Mouse (Mus musculus) neural tube, embryonic 12.5 days (tissue): Measurements from ENCODE around the gene Fam126b. TPM values are rescaled to one million over a fixed set of nuclear protein-coding genes. Genes with fewer than 3 reads are reported as not detected.
"Not testable (repeated sequence)": the region's sequence is repeated elsewhere in the genome, so short reads cannot be mapped to it uniquely, and the experiment has no call there.

Experiments
- ATAC-seq: fragments of 200-750 bp; cut with Nextera tagmentation; 2 replicates; pipeline ENCODE4 v1.8.0; 2017; ENCODE audit warnings: low read depth, mild to moderate bottlenecking, moderate TSS enrichment, moderate library complexity; ENCODE audit not compliant: low FRiP score
- H3K27ac ChIP-seq: fragments of 300-500 bp; sonication (generic); 2 replicates; pipeline ENCODE4 v1.5.1; 2016
- H3K27me3 ChIP-seq: fragments of 300-500 bp; sonication (generic); replicated peaks from 2 replicates; pipeline ENCODE4 v1.6.1; 2016; ENCODE audit warnings: mild to moderate bottlenecking
- H3K36me3 ChIP-seq: fragments of 300-500 bp; sonication (generic); 2 replicates; pipeline ENCODE4 v1.6.1; 2016; ENCODE audit warnings: mild to moderate bottlenecking
- H3K4me1 ChIP-seq: fragments of 300-500 bp; sonication (generic); 2 replicates; pipeline ENCODE4 v1.6.1; 2016
- H3K4me2 ChIP-seq: fragments of 300-500 bp; sonication (generic); replicated peaks from 2 replicates; pipeline ENCODE4 v1.6.1; 2016; ENCODE audit warnings: mild to moderate bottlenecking
- H3K4me3 ChIP-seq: fragments of 300-500 bp; sonication (generic); 2 replicates; pipeline ENCODE4 v1.5.1; 2016
- H3K9ac ChIP-seq: fragments of 300-500 bp; sonication (generic); 2 replicates; pipeline ENCODE4 v1.6.1; 2016; ENCODE audit warnings: mild to moderate bottlenecking
- H3K9me3 ChIP-seq: fragments of 300-500 bp; sonication (generic); 2 replicates; pipeline ENCODE4 v1.6.1; 2016; ENCODE audit warnings: mild to moderate bottlenecking
- WGBS: fragments of 180-500 bp; shearing (Covaris S2); methylation state at CpG from one replicate; pipeline ENCODE4 v1.1.7; 2016; 5-methylcytosine and 5-hydroxymethylcytosine counted together
- polyA plus RNA-seq: library from polyadenylated mRNA; unstranded; fragments of >200 nt; fragmentation: Nextera tagmentation; extraction: Ambion mirVana; gene quantifications from 2 replicates; pipeline ENCODE4 v1.2.1, GENCODE M21; 2016

Gene Fam126b
- 8.5 and 9.4 TPM in 2 replicates for polyA plus RNA-seq

DNA sequence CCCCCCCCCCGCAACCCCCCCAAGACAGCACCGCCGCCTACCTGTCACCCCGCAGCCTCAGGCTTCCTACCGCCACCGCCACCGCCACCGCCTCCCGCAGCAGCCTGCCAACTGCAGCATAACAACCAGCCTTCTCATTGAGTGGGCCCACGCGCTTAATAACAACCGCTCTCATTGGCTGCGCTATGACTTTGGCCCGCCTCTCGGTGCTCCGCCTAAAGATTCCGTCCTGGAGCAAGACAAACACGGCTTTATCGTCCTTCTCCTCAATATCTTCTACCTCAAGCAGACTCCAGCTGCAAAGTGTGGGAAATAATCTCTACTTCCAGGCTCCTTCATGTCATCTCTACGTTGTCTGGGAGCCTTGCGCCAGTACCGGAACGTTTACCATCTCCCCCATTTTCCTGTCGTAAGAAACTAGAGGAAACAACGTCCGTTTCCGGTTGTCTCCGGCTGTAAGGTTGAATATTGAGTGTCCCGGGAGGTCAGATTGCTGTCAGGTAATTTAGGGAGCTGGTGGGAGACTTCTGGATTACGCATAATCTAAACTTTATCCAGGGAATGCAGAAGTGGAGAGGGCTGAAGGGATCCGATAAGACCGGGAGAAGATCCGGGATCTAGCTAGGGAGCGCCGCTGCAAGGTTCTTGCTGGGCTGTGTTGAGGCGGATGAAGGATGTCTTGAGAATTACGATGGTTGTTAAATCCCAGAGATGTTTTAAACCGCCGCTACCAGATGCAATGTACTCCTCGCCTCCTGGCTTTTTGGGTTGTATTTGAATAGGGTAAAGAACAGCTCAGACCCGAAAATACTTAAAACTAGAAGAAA lies at the start of gene Fam126b, which contains the start of gene Ndufb3:
TSS of gene Fam126b (minus strand) at position 153 of the 827 bp plus-strand sequence.
TSS of gene Ndufb3 (plus strand) at position 214 of the 827 bp plus-strand sequence.
- Histone ChIP-seq H3K4me2 (peak within 1 kb of the TSS; percentile 92), H3K4me1 (peaks cover 8% of the 10 kb centered on the region), H3K27ac (0 out of 2 replicates have a peak within 1 kb of the TSS, but pooled peaks have one; percentile 20), H3K4me3 (peak within 1 kb of the TSS; percentile 85), H3K9ac (peak within 1 kb of the TSS; percentile 88), H3K36me3 (peaks cover 5% of the 10 kb centered on the region), H3K27me3 (no peaks in the 10 kb centered on the region), H3K9me3 (no peaks in the 10 kb centered on the region)
- 1% methylated on average over 41 of the region's 41 CpGs for WGBS
- peak; percentile 100 for ATAC-seq

DNA sequence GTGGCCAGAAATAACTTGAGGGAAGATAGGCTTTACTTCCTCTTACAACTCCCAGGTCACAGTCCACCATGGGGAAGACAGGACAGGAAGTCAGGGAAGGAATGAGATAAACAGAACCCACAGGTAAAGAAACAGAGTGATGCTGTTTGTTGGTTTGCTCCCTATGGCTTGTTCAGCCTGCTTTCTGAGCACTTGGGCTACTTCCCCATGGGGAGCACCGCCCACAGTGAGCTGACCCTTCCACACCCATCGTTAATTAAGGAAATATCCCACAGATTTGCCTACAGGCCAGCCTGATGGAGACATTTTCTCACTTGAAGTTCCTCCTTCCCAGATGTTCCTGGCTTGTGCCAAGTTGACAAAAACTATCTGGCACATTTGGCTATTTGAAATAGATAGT lies 42.7 kb upstream of the Fam126b start:
- 87% methylated on average over 2 of the region's 2 CpGs for WGBS
- H3K36me3 ChIP-seq, H3K9ac ChIP-seq, H3K4me1 ChIP-seq, H3K4me3 ChIP-seq, H3K4me2 ChIP-seq, ATAC-seq, H3K27ac ChIP-seq, H3K27me3 ChIP-seq, H3K9me3 ChIP-seq: not testable (repeated sequence)

DNA sequence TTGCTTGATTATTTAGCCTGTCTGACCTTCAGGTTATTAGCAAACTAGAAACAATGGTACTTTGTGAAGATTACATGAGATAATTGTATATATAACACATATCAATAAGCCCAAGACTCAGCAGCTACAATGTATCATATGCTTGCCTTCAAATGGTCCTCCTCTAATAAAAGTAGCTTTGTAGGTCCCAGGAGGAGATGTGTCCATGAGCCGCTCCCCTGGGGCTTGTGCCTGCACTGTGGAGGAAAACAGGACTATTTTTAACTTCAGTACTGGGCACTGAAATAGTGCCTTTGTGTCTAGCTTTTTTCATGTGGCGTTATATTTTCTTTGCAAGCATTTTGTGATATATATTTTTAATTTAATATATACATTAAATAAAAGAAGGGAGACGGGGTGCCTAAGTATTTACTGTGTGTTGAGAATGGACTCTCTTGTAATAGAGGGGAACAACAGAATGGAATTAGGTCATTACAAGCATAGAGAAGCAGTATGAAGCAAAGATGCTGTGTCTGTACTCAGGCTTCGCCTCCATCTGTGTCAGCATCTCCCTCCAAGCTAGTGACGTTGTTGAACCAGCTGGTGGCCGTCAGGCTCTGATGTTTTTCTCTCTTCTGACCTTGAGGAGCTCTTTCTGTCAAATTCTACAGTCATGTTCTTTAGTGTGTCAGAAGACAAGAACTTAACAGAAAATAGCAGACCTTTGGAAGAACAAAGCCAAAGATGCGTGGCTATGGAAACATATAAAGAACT lies 36.0 kb upstream of the Fam126b start:
- Histone ChIP-seq H3K4me2 (no peak overlapping the region), H3K9ac (no peak overlapping the region), H3K36me3 (no peaks in the 10 kb centered on the region), H3K9me3 (no peaks in the 10 kb centered on the region), H3K27ac (no peak overlapping the region), H3K4me3 (no peak overlapping the region), H3K27me3 (no peaks in the 10 kb centered on the region), H3K4me1 (no peaks in the 10 kb centered on the region)
- no peak for ATAC-seq
- 75% methylated on average over 7 of the region's 7 CpGs for WGBS

DNA sequence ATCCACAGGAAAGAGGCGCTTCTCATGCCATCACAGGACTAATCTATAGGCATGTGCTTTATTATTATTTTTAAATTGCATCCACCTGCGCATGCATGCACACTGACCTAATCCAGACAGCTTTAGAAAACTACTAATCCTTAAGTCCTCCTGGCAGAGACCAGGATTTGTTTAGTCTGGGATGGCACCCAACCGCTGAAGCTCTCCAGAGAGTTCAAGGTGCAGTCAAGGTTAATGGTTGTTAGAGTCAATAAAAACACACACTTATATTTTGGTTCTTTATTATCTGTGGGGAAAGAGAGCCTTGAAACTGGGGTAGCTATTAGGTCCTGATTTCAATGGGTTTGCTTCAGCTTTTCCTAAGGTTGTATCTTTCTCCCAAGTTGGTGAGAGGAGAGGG lies 35.1 kb upstream of the Fam126b start:
- no peaks in the 10 kb centered on the region for H3K4me1 ChIP-seq
- WGBS = 94% methylated on average over 3 of the region's 3 CpGs
- no peaks in the 10 kb centered on the region for H3K27me3 ChIP-seq
- H3K4me3 ChIP-seq = no peak overlapping the region
- H3K4me2 ChIP-seq = no peak overlapping the region
- no peaks in the 10 kb centered on the region for H3K36me3 ChIP-seq
- H3K9ac ChIP-seq = no peak overlapping the region
- no peak overlapping the region for H3K27ac ChIP-seq
- H3K9me3 ChIP-seq = no peaks in the 10 kb centered on the region
- no peak for ATAC-seq

DNA sequence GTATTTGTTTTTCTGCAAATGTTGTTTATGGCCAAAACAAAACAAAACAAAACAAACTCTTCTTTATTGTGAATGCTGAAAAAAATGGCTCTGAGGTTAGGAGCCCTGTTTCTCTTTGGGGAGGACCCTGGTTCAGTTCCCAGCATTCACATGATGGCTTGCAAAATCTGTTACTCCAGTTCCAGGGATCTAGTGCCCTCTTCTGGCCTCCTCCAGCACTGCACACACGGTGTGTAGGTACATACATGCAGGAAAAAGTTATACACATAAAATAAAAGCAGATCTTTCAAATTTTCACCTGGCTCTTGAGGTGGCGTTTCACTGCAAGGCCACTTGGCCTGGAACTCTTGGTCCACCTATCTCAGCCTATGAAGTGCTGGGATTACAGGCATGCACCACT lies 32.6 kb upstream of the Fam126b start:
- no peak overlapping the region for H3K4me2 ChIP-seq
- no peak for ATAC-seq
- 88% methylated on average over 2 of the region's 2 CpGs for WGBS

DNA sequence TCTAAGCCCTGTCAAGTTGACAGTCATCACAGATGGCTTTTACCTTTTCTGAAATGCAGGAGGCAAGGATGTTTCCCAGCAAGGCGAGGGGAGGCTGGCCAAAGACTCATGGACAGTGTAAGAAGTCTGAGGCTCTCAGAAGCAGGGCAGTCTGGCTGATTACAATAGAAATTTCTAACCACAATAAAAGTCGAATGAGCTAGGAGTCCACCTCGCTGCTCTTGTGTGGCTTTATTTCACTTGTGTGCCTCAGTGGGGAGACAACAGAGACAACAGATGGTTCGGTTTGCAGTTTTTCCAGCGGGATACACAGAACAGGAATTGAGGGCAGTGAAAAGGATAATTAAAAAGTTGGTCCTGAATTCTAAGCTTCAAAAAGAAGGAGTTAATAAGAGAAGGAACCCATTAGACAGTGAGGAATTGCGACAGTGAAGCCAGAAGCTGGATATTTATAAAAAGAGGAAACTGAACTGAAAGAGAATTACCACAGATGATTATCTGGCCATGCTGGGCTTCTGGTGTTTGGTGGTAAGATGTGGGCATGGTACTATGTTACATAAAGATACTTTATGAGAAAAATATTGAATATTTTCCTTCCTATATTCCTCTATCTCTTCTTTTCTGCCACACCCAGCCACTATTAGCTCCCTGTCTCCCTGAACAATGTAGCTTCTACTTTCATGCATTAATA lies 32.0 kb upstream of the Fam126b start:
- WGBS = 72% methylated on average over 6 of the region's 6 CpGs
- Histone ChIP-seq H3K27me3 (no peaks in the 10 kb centered on the region), H3K27ac (no peak overlapping the region), H3K4me3 (no peak overlapping the region), H3K4me1 (no peaks in the 10 kb centered on the region), H3K9ac (no peak overlapping the region), H3K4me2 (no peak overlapping the region), H3K36me3 (no peaks in the 10 kb centered on the region), H3K9me3 (no peaks in the 10 kb centered on the region)
- ATAC-seq = no peak

More for the DNA sequence above, 32.6 kb upstream of the Fam126b start:
- no peaks in the 10 kb centered on the region for H3K36me3 ChIP-seq
- H3K4me3 ChIP-seq = no peak overlapping the region
- H3K9me3 ChIP-seq = no peaks in the 10 kb centered on the region
- H3K27ac ChIP-seq = no peak overlapping the region
- no peak overlapping the region for H3K9ac ChIP-seq
- no peaks in the 10 kb centered on the region for H3K27me3 ChIP-seq
- H3K4me1 ChIP-seq = no peaks in the 10 kb centered on the region

DNA sequence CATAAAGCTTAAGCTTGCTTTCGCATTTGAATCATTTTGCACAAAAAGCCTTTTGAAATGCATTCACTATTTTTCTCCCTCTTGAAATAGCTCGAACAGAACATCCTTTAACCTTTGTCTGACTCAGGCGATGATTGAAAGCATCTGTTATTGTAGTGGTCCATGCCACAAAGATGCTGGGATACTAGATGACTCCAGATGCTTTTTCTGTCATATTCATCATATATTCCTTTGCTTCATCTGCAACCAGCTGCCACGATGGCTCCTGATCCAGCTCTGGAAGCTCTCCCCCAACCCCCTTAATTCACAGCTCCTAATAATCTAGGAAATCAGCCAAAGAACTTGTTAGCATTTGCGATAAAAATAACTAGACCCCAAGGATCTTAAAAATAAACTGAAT lies 31.0 kb upstream of the Fam126b start:
- Histone ChIP-seq H3K27me3 (no peaks in the 10 kb centered on the region), H3K4me3 (no peak overlapping the region), H3K9ac (no peak overlapping the region), H3K9me3 (no peaks in the 10 kb centered on the region), H3K27ac (no peak overlapping the region), H3K36me3 (no peaks in the 10 kb centered on the region), H3K4me2 (no peak overlapping the region), H3K4me1 (no peaks in the 10 kb centered on the region)
- WGBS = 59% methylated on average over 5 of the region's 5 CpGs
- ATAC-seq = no peak

DNA sequence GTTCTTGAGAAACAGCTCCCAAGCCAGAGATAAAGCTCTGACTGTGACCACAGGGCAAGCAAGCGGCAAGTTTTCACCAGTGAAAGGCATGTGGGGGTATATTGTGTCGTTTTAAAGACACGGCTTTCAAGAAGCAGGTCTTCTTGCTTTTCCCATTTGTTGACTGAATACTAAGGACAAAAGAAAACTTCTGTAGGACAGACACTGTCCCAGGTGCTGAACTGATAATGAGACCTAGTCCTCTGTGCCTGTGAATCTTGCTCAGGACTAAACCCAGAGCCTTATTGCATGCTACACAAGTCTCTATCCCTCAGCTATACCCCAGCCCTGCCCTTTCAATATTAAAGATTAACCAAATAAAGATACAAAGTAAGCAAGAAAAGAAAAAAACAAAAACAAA lies 30.1 kb upstream of the Fam126b start:
- no peaks in the 10 kb centered on the region for H3K4me1 ChIP-seq
- no peaks in the 10 kb centered on the region for H3K9me3 ChIP-seq
- H3K27ac ChIP-seq = no peak overlapping the region
- H3K9ac ChIP-seq = no peak overlapping the region
- H3K4me3 ChIP-seq = no peak overlapping the region
- WGBS = 81% methylated on average over 3 of the region's 3 CpGs
- ATAC-seq = no peak
- H3K27me3 ChIP-seq = no peaks in the 10 kb centered on the region
- no peaks in the 10 kb centered on the region for H3K36me3 ChIP-seq
- no peak overlapping the region for H3K4me2 ChIP-seq

DNA sequence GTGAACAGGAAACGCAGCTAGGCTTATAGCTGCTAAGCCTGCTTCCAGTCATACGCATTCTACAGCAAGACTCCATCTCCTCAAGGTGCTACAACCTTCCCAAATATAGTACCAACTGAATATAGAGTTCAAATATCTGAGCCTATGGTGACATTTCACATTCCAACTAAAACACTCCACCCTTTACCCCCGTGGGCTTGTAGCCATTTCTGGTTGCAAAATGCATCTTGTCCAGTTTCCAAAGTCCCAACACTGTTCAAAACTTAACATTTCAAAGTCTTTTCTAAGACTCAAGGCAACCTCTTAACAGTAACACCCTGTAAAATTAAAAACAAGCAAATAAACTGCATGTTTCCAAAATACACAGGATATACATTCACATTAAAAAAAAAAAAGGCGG lies 29.0 kb upstream of the Fam126b start:
- no peak for ATAC-seq
- H3K4me1 ChIP-seq = no peaks in the 10 kb centered on the region
- no peak overlapping the region for H3K4me3 ChIP-seq
- no peak overlapping the region for H3K27ac ChIP-seq
- H3K4me2 ChIP-seq = no peak overlapping the region
- H3K36me3 ChIP-seq = no peaks in the 10 kb centered on the region
- WGBS = 83% methylated on average over 4 of the region's 4 CpGs
- H3K9ac ChIP-seq = no peak overlapping the region
- H3K9me3 ChIP-seq = no peaks in the 10 kb centered on the region
- H3K27me3 ChIP-seq = no peaks in the 10 kb centered on the region

DNA sequence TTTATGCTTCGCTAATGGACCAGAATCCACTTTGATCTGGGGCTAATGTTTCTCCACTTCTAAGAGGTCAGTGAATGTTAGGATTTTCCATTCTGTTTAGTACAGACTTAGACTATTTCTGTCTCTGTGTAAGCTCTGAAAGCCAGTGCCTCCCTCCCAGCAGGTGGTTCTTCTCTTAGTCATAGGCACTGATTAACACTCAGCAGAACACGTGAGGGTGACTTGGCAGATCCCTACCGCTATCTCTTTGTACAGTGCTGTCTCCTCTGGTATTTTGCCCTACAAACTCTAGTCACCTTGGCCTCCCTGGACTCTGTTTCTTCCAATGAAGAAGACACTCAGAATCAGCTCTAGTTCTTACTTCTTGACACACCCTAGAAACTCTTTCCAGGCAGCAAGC lies 28.3 kb upstream of the Fam126b start:
- no peaks in the 10 kb centered on the region for H3K27me3 ChIP-seq
- ATAC-seq = no peak

DNA sequence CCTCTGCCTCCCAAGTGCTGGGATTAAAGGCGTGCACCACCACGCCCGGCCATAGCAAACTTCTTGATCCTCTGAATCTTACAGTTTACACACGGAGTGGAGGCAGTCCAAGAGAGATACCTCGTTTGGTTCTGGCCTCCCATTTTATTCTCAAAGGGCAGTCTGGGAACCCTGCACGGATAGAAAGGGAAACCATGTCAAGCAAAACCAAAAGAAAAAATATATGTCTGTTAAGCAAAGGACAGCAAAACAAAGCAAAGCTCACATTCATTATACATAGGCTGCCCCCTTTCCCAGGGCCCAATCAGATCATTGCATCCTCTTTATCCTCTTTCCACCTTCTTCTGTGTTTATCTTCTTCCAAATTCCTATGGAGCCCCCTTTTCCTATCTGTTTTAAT lies 27.7 kb upstream of the Fam126b start:
- Histone ChIP-seq H3K36me3 (no peaks in the 10 kb centered on the region), H3K4me3 (no peak overlapping the region), H3K27ac (no peak overlapping the region), H3K27me3 (no peaks in the 10 kb centered on the region), H3K4me1 (no peaks in the 10 kb centered on the region), H3K9me3 (no peaks in the 10 kb centered on the region), H3K4me2 (no peak overlapping the region), H3K9ac (no peak overlapping the region)
- WGBS = 75% methylated on average over 6 of the region's 6 CpGs
- no peak for ATAC-seq

More for the DNA sequence above, 28.3 kb upstream of the Fam126b start:
- Histone ChIP-seq H3K27ac (no peak overlapping the region), H3K9me3 (no peaks in the 10 kb centered on the region), H3K9ac (no peak overlapping the region), H3K4me1 (no peaks in the 10 kb centered on the region), H3K36me3 (no peaks in the 10 kb centered on the region), H3K4me3 (no peak overlapping the region), H3K4me2 (no peak overlapping the region)
- WGBS = 87% methylated on average over 3 of the region's 3 CpGs

DNA sequence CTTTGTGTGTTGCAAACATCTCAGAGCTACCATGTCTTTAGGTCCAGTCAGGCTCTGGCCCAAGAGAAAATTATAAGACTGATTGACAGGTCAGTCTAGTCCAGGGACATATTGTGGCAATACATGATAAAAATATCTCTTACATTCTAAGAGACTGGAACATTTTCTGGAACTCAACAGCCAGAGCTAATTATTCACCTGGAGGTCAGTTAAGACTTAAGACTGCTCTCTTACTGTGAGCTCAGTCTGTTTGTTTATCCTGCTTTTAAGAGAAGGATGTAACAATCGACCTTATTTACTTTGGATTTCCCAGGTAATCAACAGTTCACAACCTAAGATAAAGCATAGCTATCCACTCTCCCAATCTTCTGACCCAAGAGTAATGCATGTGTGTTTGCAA lies 24.5 kb upstream of the Fam126b start:
- Histone ChIP-seq H3K27ac (no peak overlapping the region), H3K36me3 (no peaks in the 10 kb centered on the region), H3K9me3 (no peaks in the 10 kb centered on the region), H3K4me3 (no peak overlapping the region), H3K4me1 (no peaks in the 10 kb centered on the region), H3K27me3 (no peaks in the 10 kb centered on the region), H3K4me2 (no peak overlapping the region), H3K9ac (no peak overlapping the region)
- 46% methylated on average over 1 of the region's 1 CpGs for WGBS
- no peak for ATAC-seq
